Mouse (Mus musculus): ENCODE measurements at regions not wholly inside any gene's neighbourhood (a gene's known extent, or its start where the extent isn't known, plus 50 kb on each side); places are given as distances from the start of the nearest gene placed in this dataset.

- no peak for DNase-seq (ENCODE audit: low spot score)
Measured at GRCm38 (mm10) chr2:92860502-92861197, 54.2 kb upstream of the Syt13 start.
